Mouse (Mus musculus) gastrocnemius, postnatal 10 days (tissue): Measurements from ENCODE around the gene Gjc1. TPM values are rescaled to one million over a fixed set of nuclear protein-coding genes. Genes with fewer than 3 reads are reported as not detected.

Source experiments
- DNase-seq: peaks from one replicate; pipeline ENCODE4 v3.0.0; 2021; ENCODE audit warnings: mixed read lengths
- total RNA-seq, 2 experiments: library from RNA; stranded (reverse); gene quantifications; 2 replicates each; pipeline ENCODE4 v1.2.3; 2021

Gjc1 gene
- total RNA-seq, 2 experiments from 2014 or later = 23.7 to 27.6 TPM

DNA sequence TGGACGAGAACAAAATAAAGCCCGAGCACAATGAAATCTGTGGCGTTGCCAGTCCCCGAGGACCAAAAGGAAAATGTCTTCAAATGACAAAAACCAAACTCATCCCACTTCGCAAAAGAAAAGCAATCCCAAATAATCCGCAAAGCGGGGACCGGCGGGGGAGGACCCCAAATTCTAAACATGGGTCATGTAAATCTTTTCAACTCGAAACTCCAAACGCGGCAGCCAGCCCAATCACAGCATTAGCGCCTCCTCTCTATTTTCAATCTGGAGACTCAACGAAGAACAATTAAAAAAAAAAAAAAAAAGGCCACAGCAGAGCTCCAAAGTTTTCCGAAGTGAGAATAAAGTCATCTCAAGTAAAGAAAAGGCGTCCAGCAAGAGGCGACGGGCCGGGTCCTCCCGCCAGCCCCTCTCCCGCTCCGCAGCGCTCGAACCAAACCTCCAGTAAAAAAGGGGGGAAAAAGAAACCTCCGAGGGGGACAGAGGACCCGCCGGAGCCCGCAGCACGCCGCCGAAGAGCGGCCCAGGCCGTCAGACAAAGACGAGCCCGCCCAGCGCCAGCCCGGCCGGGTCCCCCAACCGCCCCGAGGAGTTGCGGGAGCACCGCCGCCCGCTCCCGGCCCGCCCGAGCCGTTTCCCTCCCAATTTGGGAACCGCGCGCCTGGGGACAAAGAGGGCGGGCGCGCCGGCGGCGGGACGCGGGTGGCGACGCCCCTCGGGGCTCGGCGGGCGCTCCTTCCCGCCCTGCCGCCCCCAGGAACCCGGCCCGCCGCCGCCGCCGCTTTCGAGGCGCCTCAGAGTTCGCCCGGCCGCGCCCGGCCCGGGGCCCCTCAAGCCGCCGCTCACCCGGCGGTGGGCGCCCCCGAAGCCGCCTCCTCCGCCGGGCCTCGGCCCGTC lies 1.1 kb downstream of the Gjc1 start:
- DNase-seq = peak; percentile 62

DNA sequence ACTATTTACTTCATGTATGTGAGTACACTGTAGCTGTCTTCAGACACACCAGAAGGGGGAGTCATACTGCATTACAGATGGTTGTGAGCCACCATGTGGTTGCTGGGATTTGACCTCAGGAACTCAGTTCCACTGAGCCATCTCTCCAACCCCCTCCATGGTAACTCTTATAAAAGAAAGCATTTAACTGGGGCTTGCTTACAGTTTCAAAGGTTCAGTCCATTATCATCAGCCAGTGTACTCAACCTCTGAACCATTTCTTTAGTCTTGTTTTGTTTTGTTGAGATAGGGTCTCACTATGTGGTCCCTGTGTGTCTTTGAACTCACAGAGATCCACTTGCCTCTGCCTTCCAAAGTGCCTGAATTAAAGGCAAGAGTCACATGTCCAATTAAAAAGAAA lies 4.6 kb downstream of the Gjc1 start:
- DNase-seq = no peak

- DNase-seq = no peak
Observed at GRCm38 (mm10) chr11:102810721-102811485, 8.6 kb downstream of the Gjc1 start.

GRCm38 (mm10) chr11:102808246-102808645 lies 11.3 kb downstream of the Gjc1 start:
- DNase-seq = no peak

DNA sequence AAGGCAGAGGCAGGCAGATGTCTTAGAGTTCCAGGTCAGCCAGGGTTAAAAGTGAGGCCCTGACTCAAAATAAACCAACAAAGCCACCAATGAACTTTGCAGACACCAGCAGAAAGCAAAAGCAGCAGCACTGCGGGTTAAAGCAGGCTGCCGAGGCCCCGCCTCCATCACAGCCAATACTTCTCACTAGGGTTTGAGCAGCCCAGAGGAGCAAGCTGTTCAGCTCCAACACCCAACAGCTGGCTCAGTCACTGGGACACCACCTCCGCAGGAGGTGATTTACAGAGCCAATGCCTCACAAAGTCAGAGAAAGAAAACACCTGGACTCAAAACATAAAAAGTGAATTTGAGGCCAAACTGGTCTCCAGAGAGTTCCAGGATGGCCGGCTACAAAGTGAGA lies 16.0 kb downstream of the Gjc1 start:
- no peak for DNase-seq

- no peak for DNase-seq
Observed at GRCm38 (mm10) chr11:102794157-102794556, 25.3 kb downstream of the Gjc1 start.

DNA sequence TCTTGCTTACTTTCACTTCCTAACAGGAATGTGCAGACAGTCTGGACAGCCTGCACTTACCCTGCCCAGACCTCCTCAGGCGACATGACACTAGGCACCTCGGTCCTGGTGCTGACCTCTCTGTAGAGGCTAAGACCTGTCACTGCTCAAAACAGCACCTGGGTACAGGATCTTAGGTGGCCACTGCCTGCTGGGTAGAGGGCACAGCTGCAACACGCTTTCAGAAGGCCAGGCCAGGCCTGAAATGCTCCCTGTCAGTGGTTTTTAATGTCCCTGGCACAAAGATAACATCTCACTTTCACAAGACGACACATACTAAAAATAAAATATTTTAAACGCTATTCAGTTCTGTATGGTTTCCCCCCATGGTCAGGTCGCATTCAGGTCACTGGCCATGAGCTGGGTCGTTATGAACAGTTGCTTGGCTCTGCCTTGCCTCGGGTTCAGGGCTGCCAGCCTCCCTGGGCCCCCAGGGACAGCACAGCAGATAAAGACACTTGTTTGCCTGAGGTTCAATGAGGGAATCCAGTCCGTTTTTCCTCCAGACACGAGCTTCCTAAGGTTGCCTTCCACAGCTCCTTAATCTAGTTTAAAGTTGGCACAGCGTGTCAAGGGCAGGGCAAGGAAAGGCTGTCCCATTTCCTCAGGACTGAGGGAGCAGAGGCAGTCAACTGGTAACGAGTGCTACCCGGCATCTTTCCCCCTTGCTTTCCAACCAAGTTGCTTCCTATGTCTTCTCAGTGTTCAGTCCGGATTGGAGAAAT lies 27.6 kb downstream of the Gjc1 start:
- no peak for DNase-seq

DNA sequence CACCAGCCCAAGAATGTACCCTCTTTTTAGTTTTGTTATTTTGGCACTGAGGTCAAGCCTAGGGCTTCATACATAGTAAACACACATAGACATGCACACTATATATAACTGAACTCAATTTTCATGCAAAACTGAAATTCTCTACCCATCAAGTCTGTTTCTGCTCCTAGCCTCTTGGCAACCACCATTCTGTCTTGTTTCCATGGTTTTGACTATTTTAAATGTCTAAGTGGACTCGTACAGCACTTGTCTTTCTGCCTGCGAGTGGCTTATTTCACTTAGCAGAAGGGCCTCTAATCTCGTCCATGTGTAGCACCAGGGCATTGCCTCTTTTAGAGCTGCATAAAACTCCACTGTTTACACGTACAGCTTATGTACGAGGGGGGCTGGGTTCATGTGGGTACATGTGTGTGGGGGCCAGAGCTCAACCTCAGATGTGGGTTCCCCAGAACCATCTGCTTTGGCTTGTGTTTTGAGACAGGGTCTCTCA lies 31.8 kb downstream of the Gjc1 start:
- DNase-seq = no peak

DNA sequence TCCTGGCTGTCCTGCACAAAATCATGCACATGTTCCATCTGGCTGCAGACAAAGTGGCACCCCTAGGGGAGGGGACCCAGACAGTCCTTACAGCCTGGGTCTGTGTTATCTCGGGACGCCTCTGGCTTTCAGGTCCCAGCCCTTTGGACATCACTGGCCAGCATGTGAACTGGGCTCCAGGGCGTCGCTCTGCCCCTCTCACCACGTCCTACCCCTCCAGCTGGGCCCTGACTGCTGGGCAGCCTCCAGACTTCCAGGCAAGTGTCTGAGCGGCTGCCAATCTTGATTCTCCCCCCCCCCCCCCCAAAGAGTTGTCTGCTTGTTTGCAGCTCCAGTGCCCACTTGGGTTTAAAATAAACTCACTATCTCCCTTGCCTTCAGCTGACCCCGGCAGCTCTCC lies 36.1 kb downstream of the Gjc1 start:
- no peak for DNase-seq

DNA sequence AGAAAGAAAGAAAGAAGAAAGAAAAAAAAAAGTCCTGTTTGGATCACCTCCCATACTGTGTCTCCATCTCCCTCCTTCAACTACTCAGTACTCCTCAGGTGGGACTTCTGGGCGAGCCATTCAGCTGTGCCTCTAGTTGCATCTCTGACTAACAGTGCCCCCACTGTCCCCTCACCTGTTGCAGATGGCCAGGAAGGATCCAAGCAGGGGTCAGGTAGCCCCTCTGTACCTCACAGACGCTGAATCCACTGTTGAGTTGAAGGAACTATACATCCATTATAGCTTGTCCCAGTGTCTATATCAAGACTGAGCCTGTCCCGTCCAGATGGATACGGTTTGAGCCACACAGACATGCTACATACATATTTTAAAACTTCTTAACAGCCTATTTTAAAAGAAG lies 38.0 kb downstream of the Gjc1 start:
- no peak for DNase-seq

DNA sequence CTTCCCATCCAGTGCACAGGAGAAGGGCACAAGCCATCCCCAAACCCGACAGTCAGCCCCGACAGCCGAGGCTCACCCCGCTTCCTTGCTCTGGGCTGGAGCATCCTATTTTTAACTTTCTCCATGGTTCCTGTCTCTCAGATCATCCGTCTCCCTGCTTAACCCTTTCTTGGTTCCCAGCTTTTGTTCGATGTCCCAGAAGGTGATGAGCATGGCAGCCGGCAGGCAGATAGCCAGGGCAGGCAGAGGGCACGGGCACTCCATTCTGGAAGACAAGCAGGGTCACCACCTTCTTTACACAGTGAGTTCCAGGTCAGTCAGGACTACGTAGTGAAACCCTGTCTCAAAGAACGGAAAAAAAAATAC lies 38.5 kb downstream of the Gjc1 start:
- DNase-seq = no peak

GRCm38 (mm10) chr11:102780271-102780985 lies 39.1 kb downstream of the Gjc1 start:
- no peak for DNase-seq

DNA sequence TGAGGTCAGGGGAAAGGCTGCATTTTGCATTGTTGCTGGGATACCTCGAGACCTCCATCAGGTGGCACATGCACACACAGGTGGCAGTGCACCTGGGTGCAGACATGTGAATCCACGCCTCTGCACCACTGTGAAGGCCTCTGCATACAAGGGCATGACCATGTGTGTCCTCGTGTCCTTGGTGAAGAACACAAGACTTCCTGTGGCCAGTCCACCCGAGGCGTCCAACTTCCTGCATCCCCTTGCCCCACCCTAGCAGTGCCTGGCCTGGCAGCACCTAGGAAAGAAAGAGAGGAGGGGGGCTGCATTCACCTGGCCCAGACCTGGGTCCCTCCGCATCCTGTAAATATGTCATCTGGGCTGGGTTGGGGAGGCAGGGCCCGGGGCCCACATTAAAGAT lies 39.7 kb downstream of the Gjc1 start:
- DNase-seq = no peak

DNA sequence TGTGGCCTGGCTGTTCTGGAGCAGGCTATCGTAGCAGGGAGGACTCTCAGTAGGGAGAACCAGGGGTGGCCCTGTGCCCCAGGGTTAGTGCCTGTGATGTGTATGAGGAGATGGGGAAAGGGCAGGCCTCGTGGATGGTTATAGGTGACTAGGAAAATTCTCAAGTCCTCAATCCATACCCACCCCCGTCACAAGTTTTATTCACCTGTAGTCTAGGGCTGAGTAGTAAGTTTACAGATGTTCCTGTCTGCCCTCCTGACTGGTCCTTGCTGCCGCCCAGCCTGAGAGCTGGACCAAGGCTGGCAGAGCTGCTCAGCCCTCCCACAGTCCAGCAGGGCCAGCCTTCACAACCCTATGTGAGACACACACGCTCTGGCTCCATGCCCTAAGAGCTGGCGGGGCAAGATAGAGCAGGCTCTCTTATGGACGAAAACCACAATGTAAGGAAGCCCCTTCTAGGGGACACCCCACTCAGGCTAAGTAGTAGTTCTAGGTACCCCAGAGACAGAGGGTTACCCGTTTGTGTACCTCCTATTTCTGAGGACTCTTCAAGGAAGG lies 40.3 kb downstream of the Gjc1 start:
- DNase-seq = no peak

GRCm38 (mm10) chr11:102778597-102778996 lies 40.9 kb downstream of the Gjc1 start:
- DNase-seq = no peak

GRCm38 (mm10) chr11:102778165-102778564 lies 41.3 kb downstream of the Gjc1 start:
- DNase-seq = no peak

- peak; percentile 90 for DNase-seq
Observed at GRCm38 (mm10) chr11:102777598-102777997, 41.9 kb downstream of the Gjc1 start.

DNA sequence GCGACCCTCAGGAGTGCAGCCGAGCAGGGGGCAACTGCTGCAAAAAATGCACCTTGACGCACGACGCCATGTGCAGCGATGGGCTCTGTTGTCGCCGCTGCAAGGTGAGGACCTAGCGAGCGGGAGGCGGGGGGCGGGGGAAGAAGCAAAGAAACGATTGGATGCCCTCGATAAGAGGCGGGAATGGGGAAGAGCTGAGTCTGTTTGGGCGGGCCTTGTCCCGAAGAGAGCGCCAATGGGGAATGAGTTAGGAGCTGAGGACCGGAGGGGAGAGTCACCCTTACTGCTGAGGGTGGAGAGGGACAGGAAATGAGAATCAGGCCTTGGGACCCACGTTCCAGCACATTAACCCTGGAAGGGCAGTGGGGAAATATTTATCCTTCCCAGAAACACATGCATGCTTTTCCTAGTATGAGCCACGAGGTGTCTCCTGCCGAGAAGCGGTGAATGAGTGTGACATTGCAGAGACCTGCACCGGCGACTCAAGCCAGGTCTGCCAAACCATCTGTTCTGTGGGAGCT lies 44.8 kb downstream of the Gjc1 start:
- DNase-seq = peak; percentile 71

DNA sequence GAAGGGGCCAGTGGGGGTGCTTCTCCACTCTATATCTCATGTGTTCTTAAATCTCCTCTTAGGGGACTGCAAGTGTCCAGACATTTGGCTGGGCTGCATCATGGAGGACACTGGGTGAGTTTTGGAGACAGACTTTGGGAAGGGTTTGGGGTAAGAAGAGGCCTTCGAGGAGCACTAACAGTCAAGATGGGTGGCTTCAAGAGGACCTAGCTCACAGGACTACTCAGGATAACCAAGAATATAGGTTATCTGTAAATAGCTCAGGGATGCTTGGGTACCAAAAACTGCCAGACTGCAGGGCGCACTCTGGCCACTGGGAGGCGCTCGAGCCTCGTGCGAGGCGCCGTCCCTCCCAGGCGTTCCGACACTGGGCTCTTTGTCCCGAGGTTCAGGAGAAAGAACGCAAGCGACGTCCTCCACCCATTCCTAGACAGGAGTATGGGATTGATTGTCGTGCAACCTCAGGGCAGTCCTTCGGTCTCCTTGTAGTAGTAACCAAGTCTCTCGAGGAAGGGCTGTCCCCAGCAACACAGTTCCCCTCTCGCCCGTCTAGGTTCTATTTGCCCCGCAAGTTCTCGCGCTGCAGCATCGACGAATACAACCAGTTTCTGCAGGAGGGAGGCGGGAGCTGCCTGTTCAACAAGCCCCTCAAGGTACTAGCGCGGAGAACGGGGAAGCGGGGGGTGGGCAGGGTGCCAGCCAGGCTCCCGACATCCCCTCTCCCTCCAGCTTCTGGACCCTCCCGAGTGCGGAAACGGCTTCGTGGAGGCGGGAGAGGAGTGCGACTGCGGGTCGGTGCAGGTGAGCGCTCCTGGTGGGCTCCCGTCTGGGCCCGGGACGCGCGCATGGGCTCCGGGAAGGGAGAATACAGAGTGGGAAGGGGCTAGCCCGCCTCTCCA lies 45.5 kb downstream of the Gjc1 start:
- DNase-seq = peak; percentile 91
